Mouse (Mus musculus) G1E (cell line): ENCODE measurements around the gene Zkscan14.

Experiments used
- CTCF ChIP-seq: IDR thresholded peaks from 2 replicates; pipeline ENCODE4 v1.5.1; 2012; ENCODE audit warnings: low read depth, low read length, inconsistent platforms, mixed read lengths
- GATA1 ChIP-seq: IDR thresholded peaks from 2 replicates; pipeline ENCODE4 v1.6.1; 2012; ENCODE audit warnings: borderline replicate concordance, low read length, inconsistent platforms, mixed read lengths
- POLR2AphosphoS5 ChIP-seq: IDR thresholded peaks from 2 replicates; pipeline ENCODE4 v1.6.1; 2012; ENCODE audit warnings: low read depth, low read length, inconsistent platforms; ENCODE audit not compliant: insufficient replicate concordance
- TAL1 ChIP-seq: conservative IDR thresholded peaks from 2 replicates; pipeline ENCODE4 v1.6.1; 2012; ENCODE audit warnings: low read depth, low read length, inconsistent platforms, mixed read lengths

DNA sequence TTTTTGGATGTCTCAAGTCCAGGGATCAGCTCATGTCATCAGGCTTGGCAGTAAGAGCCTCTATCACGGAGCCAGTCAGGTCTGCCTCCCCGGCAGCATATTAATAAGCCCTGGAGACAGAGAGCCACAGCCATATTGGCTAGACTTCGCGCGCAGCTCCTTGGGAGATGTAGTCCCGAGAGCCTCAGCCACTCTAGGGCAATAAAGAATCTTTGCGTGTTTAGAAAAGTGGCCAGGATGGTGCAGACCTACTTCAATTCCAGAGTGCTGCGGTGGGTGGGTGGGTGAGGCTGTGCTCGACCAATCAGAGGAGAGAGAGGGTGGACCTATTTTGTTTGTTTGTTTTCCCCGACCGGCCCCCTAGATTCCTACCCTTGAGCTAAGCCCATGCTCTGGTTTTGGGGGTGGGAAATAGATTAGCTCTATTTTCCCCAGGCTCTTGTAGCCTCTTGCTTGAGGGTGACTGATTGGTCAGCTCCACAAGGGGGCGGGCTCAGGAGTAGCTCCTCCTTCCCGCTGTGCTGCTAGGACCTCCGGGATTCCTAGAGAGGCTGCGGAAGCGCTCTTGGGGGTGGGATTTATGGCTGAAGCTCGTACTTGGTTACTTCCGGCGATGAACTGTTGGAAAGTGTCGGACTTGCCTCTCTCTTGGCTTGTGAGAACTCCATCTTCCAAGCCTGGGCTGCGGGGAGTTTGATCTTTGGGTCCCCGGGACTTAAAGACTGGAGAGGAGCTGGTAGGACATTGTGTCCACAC lies 2.4 kb upstream of the Zkscan14 start, which contains the start of gene Zkscan5:
- TF ChIP-seq CTCF, result no peak
- no peak for TF ChIP-seq GATA1
- no peak for TF ChIP-seq POLR2AphosphoS5
- TF ChIP-seq TAL1, result no peak
